Mouse (Mus musculus) C2C12 (cell line): Measurements from ENCODE around the gene Iqgap3. TPM values are rescaled to one million over a fixed set of nuclear protein-coding genes. Genes with fewer than 3 reads are reported as not detected.

Experiments
- H3K27me3 ChIP-seq: one replicate; pipeline ENCODE4 v1.6.1; 2011; ENCODE audit not compliant: control insufficient read depth, insufficient read depth, insufficient read length
- H3K36me3 ChIP-seq: one replicate; pipeline ENCODE4 v1.6.1; 2011; ENCODE audit not compliant: control insufficient read depth, insufficient read depth
- H3K4me3 ChIP-seq: one replicate; pipeline ENCODE4 v1.5.1; 2011; ENCODE audit warnings: mild to moderate bottlenecking, control low read depth; ENCODE audit not compliant: poor library complexity, insufficient read depth, severe bottlenecking
- H3K79me2 ChIP-seq: one replicate; pipeline ENCODE4 v1.6.1; 2011; ENCODE audit not compliant: control insufficient read depth, insufficient read depth
- H3K79me3 ChIP-seq: one replicate; pipeline ENCODE4 v1.6.1; 2011; ENCODE audit warnings: low read depth, control low read depth
- H3ac ChIP-seq: one replicate; pipeline ENCODE3; 2011; ENCODE audit warnings: low read depth; ENCODE audit not compliant: control insufficient read depth, insufficient read length
- CEBPB ChIP-seq: IDR thresholded peaks from one replicate; pipeline ENCODE4 v1.6.1; 2011; ENCODE audit warnings: low read depth, mild to moderate bottlenecking, control low read depth, moderate library complexity
- CTCF ChIP-seq: IDR thresholded peaks from one replicate; pipeline ENCODE4 v1.5.1; 2011; ENCODE audit not compliant: control insufficient read depth, insufficient read depth, insufficient read length
- FOSL1 ChIP-seq: IDR thresholded peaks from one replicate; pipeline ENCODE4 v1.8.0; 2011; ENCODE audit warnings: mild to moderate bottlenecking, low read length; ENCODE audit not compliant: poor library complexity, insufficient read depth, severe bottlenecking
- MAX ChIP-seq: IDR thresholded peaks from one replicate; pipeline ENCODE4 v1.6.1; 2011; ENCODE audit warnings: mild to moderate bottlenecking, control low read depth
- MYOD1 ChIP-seq: IDR thresholded peaks from one replicate; pipeline ENCODE4 v1.6.1; 2011; ENCODE audit warnings: low read depth; ENCODE audit not compliant: control insufficient read depth, insufficient read length
- MYOG ChIP-seq: IDR thresholded peaks from one replicate; pipeline ENCODE4 v1.6.1; 2011; ENCODE audit not compliant: control insufficient read depth, insufficient read length; ENCODE audit errors: extremely low read depth
- USF1 ChIP-seq: IDR thresholded peaks from one replicate; pipeline ENCODE4 v1.6.1; 2011; ENCODE audit warnings: low read depth, mild to moderate bottlenecking, control low read depth, moderate library complexity
- polyA plus RNA-seq: library from polyadenylated mRNA; unstranded; fragments of >200 nt; fragmentation: generic; extraction: Trizol; gene quantifications from one replicate; pipeline ENCODE4 v1.2.1, GENCODE M21; 2012; ENCODE audit warnings: missing spikeins

Iqgap3 gene
- polyA plus RNA-seq, 1 experiment, result 23.9 TPM

- Histone ChIP-seq H3K79me3 (peaks cover 4% of the 10 kb centered on the region), H3ac (no peak overlapping the region), H3K27me3 (no peaks in the 10 kb centered on the region), H3K4me3 (no peak overlapping the region), H3K36me3 (peaks cover 44% of the 10 kb centered on the region), H3K79me2 (peaks cover 7% of the 10 kb centered on the region)
- TF ChIP-seq CTCF (no peak), MYOD1 (no peak), MYOG (no peak), FOSL1 (no peak), CEBPB (no peak), USF1 (no peak), MAX (no peak)
Measured at GRCm38 (mm10) chr3:88057030-88057429, 24.7 kb upstream of the Iqgap3 start.

- H3K79me2 ChIP-seq, result peaks cover 7% of the 10 kb centered on the region
- H3ac ChIP-seq, result peak within 1 kb of the TSS; percentile 86
- TF ChIP-seq MYOG (no peak), MYOD1 (no peak), USF1 (no peak), MAX (peak; percentile 92), FOSL1 (no peak)
Measured at GRCm38 (mm10) chr3:88057902-88058696, 23.7 kb upstream of the Iqgap3 start, which contains the start of gene Naxe. Gene Naxe (minus strand): TSS chr3:88058495.

GRCm38 (mm10) chr3:88068386-88068785, 13.4 kb upstream of the Iqgap3 start:
- no peaks in the 10 kb centered on the region for H3K79me2 ChIP-seq
- TF ChIP-seq MYOD1, result no peak
- TF ChIP-seq FOSL1, result no peak
- TF ChIP-seq USF1, result no peak
- TF ChIP-seq CTCF, result no peak
- no peak for TF ChIP-seq MAX
- TF ChIP-seq MYOG, result no peak
- H3K4me3 ChIP-seq, result no peak overlapping the region
- H3K27me3 ChIP-seq, result peaks cover 6% of the 10 kb centered on the region
- H3ac ChIP-seq, result no peak overlapping the region
- H3K79me3 ChIP-seq, result no peaks in the 10 kb centered on the region
- no peaks in the 10 kb centered on the region for H3K36me3 ChIP-seq

More at GRCm38 (mm10) chr3:88057902-88058696, 23.7 kb upstream of the Iqgap3 start, which contains the start of gene Naxe:
- H3K27me3 ChIP-seq, result no peaks in the 10 kb centered on the region
- peaks cover 34% of the 10 kb centered on the region for H3K36me3 ChIP-seq
- H3K4me3 ChIP-seq, result peak within 1 kb of the TSS; percentile 43
- peaks cover 4% of the 10 kb centered on the region for H3K79me3 ChIP-seq

- Histone ChIP-seq H3K4me3 (no peak overlapping the region), H3K27me3 (peaks cover 24% of the 10 kb centered on the region), H3K79me3 (no peaks in the 10 kb centered on the region), H3K79me2 (no peaks in the 10 kb centered on the region), H3K36me3 (no peaks in the 10 kb centered on the region), H3ac (no peak overlapping the region)
- TF ChIP-seq CTCF (peak; percentile 76), FOSL1 (no peak)
Measured at GRCm38 (mm10) chr3:88071783-88072182, 10.0 kb upstream of the Iqgap3 start.

GRCm38 (mm10) chr3:88073631-88074030, 8.1 kb upstream of the Iqgap3 start:
- Histone ChIP-seq H3K4me3 (no peak overlapping the region), H3K79me3 (no peaks in the 10 kb centered on the region), H3ac (no peak overlapping the region), H3K27me3 (peaks cover 24% of the 10 kb centered on the region), H3K79me2 (no peaks in the 10 kb centered on the region), H3K36me3 (no peaks in the 10 kb centered on the region)
- no peak for TF ChIP-seq MYOG
- TF ChIP-seq CTCF, result no peak
- no peak for TF ChIP-seq FOSL1
- no peak for TF ChIP-seq MAX
- no peak for TF ChIP-seq USF1
- no peak for TF ChIP-seq MYOD1
- TF ChIP-seq CEBPB, result no peak

- Histone ChIP-seq H3K36me3 (no peaks in the 10 kb centered on the region), H3K79me2 (no peaks in the 10 kb centered on the region), H3K27me3 (peaks cover 24% of the 10 kb centered on the region), H3K79me3 (no peaks in the 10 kb centered on the region), H3ac (no peak overlapping the region), H3K4me3 (no peak overlapping the region)
- TF ChIP-seq MYOD1 (no peak), USF1 (no peak), MAX (no peak), CTCF (no peak), CEBPB (no peak), FOSL1 (no peak), MYOG (no peak)
Measured at GRCm38 (mm10) chr3:88074351-88074750, 7.4 kb upstream of the Iqgap3 start.
